Comparison of ENCODE assay signal across 34 mouse cellular contexts in genomic region chr9:40094769-40095168, GRCm38 (mm10). TPM values are rescaled to one million over a fixed set of nuclear protein-coding genes. Genes with fewer than 3 reads are reported as not detected.
DNase-seq lines count a peak whose midpoint lies in the region; ATAC-seq and TF ChIP-seq lines count a peak whose summit lies in the region.
"Had no signal": no experiment of that assay in that cellular context is flagged by ENCODE, and none has a peak within 500 bp of the region (broad histone marks: within the 10 kb centered on the region; RNA-seq: fewer than 3 reads in every experiment).

No protein-coding gene starts in this region.

- in situ Hi-C loops in Patski (cut with MboI; ENCODE audit: low pct_unique_long_range_greater_than_20kb): no loop called here

- DNase-seq in cerebellum, postnatal 10 days: peak; percentile 5 to 6
- no peak for DNase-seq in cerebellum, adult 18-20 months
- peak; percentile 42 for DNase-seq in Patski (ENCODE audit: low read depth, low spot score)
- DNase-seq in mesoderm, embryonic 11.5 days (ENCODE audit: low read depth, low spot score): peak; percentile 23
- no peak for DNase-seq in spleen, postnatal 10 days (ENCODE audit: low spot score in 2 of 2)
- no peak for DNase-seq in layer of hippocampus, adult 18-20 months (ENCODE audit: low spot score in 2 of 2)
- no peak for DNase-seq in left cerebral cortex, postnatal 10 days (ENCODE audit: extremely low spot score in 1 of 2, low spot score in 2 of 2)
- DNase-seq: adrenal gland, postnatal 10 days; cerebellum, adult 11 months; cerebellum, adult 8-10 months; cerebellum, postnatal 14 days; forebrain, postnatal 0 days; gastrocnemius, adult 2 months; gastrocnemius, postnatal 14 days; heart, adult 11 months had no signal

- no peaks in the 10 kb centered on the region for H3K27me3 ChIP-seq in Patski
- H3K27me3 ChIP-seq: hindbrain, embryonic 13.5 days; intestine, embryonic 15.5 days had no signal

- ATAC-seq in Patski: peak; percentile 96
- ATAC-seq: forebrain, embryonic 14.5 days; forebrain, postnatal 0 days; hindbrain, embryonic 16.5 days; intestine, embryonic 15.5 days had no signal

- CTCF ChIA-PET in Patski (lab: Charles Lee): no interaction called here

- POLR2A ChIA-PET in Patski (lab: Charles Lee): no interaction called here

- TF ChIP-seq CTCF in Patski (IDR thresholded peaks at IDR 0.05): no peak

- intact Hi-C loops in left cerebral cortex, postnatal 10 days (cut with DNase I): no loop called here

RNA-seq across cellular contexts. Expression of gene Olfr983, which starts 1.4 kb away (rescaled TPM):
- not detected for polyA plus RNA-seq in Patski (2021)
- not detected for total RNA-seq in layer of hippocampus, adult 18-20 months (2021)
- not detected for total RNA-seq in left cerebral cortex, postnatal 10 days (2021)
- total RNA-seq: adrenal gland, adult 18-20 months; adrenal gland, postnatal 10 days; adrenal gland, postnatal 36 days; forebrain, postnatal 0 days; gastrocnemius, adult 2 months; gastrocnemius, postnatal 14 days; gastrocnemius, postnatal 4 days; heart, adult 8-10 months; heart, postnatal 25 days; hematopoietic stem cell, adult 5-6 weeks had no signal
- polyA plus RNA-seq: C2C12; embryonic facial prominence, embryonic 11.5 days; forebrain, embryonic 11.5 days; forebrain, embryonic 14.5 days; forebrain, postnatal 0 days; frontal cortex, adult 2 months; heart, embryonic 11.5 days; heart, embryonic 14.5 days; heart, postnatal 0 days; hindbrain, embryonic 13.5 days; hindbrain, embryonic 16.5 days; intestine, embryonic 15.5 days had no signal

RNA-seq across cellular contexts. Expression of gene Olfr984, which starts 19.2 kb away (rescaled TPM):
- not detected for polyA plus RNA-seq in Patski (2021)
- not detected for total RNA-seq in layer of hippocampus, adult 18-20 months (2021)
- not detected for total RNA-seq in left cerebral cortex, postnatal 10 days (2021)
- total RNA-seq: adrenal gland, adult 18-20 months; adrenal gland, postnatal 10 days; adrenal gland, postnatal 36 days; forebrain, postnatal 0 days; gastrocnemius, adult 2 months; gastrocnemius, postnatal 14 days; gastrocnemius, postnatal 4 days; heart, adult 8-10 months; heart, postnatal 25 days; hematopoietic stem cell, adult 5-6 weeks had no signal
- polyA plus RNA-seq: C2C12; embryonic facial prominence, embryonic 11.5 days; embryonic facial prominence, embryonic 14.5 days; forebrain, embryonic 11.5 days; forebrain, embryonic 14.5 days; forebrain, postnatal 0 days; frontal cortex, adult 2 months; heart, embryonic 11.5 days; heart, embryonic 14.5 days; heart, postnatal 0 days; hindbrain, embryonic 13.5 days; hindbrain, embryonic 16.5 days; intestine, embryonic 15.5 days had no signal

RNA-seq across cellular contexts. Expression of gene Olfr982, which starts 21.1 kb away (rescaled TPM):
- polyA plus RNA-seq in Patski (2021): not detected
- not detected for total RNA-seq in layer of hippocampus, adult 18-20 months (2021)
- not detected for total RNA-seq in left cerebral cortex, postnatal 10 days (2021)
- total RNA-seq: adrenal gland, adult 18-20 months; adrenal gland, postnatal 10 days; adrenal gland, postnatal 36 days; ES-E14; forebrain, postnatal 0 days; gastrocnemius, adult 2 months; gastrocnemius, postnatal 14 days; gastrocnemius, postnatal 4 days; heart, adult 8-10 months; heart, postnatal 25 days; hematopoietic stem cell, adult 5-6 weeks had no signal
- polyA plus RNA-seq: C2C12; embryonic facial prominence, embryonic 11.5 days; embryonic facial prominence, embryonic 14.5 days; forebrain, embryonic 11.5 days; forebrain, embryonic 14.5 days; forebrain, postnatal 0 days; frontal cortex, adult 2 months; heart, embryonic 11.5 days; heart, embryonic 14.5 days; heart, postnatal 0 days; hindbrain, embryonic 13.5 days; hindbrain, embryonic 16.5 days; intestine, embryonic 15.5 days had no signal

RNA-seq across cellular contexts. Expression of gene Olfr985, which starts 35.2 kb away (rescaled TPM):
- not detected for polyA plus RNA-seq in Patski (2021)
- not detected for total RNA-seq in layer of hippocampus, adult 18-20 months (2021)
- not detected for total RNA-seq in left cerebral cortex, postnatal 10 days (2021)
- total RNA-seq: adrenal gland, adult 18-20 months; adrenal gland, postnatal 10 days; adrenal gland, postnatal 36 days; forebrain, postnatal 0 days; gastrocnemius, adult 2 months; gastrocnemius, postnatal 14 days; heart, adult 8-10 months; heart, postnatal 25 days; hematopoietic stem cell, adult 5-6 weeks had no signal
- polyA plus RNA-seq: C2C12; embryonic facial prominence, embryonic 11.5 days; embryonic facial prominence, embryonic 14.5 days; forebrain, embryonic 11.5 days; forebrain, embryonic 14.5 days; forebrain, postnatal 0 days; heart, embryonic 11.5 days; heart, embryonic 14.5 days; heart, postnatal 0 days; hindbrain, embryonic 13.5 days; hindbrain, embryonic 16.5 days; intestine, embryonic 15.5 days had no signal

RNA-seq across cellular contexts. Expression of gene Tmem225, which starts 53.2 kb away (rescaled TPM):
- polyA plus RNA-seq in Patski (2021): not detected
- total RNA-seq in layer of hippocampus, adult 18-20 months (2021): not detected
- total RNA-seq in left cerebral cortex, postnatal 10 days (2021): not detected
- total RNA-seq: adrenal gland, adult 18-20 months; adrenal gland, postnatal 10 days; adrenal gland, postnatal 36 days; ES-E14; forebrain, postnatal 0 days; gastrocnemius, adult 2 months; gastrocnemius, postnatal 14 days; gastrocnemius, postnatal 4 days; heart, adult 8-10 months; heart, postnatal 25 days; hematopoietic stem cell, adult 5-6 weeks had no signal
- polyA plus RNA-seq: C2C12; embryonic facial prominence, embryonic 11.5 days; embryonic facial prominence, embryonic 14.5 days; forebrain, embryonic 11.5 days; forebrain, embryonic 14.5 days; forebrain, postnatal 0 days; frontal cortex, adult 2 months; heart, embryonic 11.5 days; heart, embryonic 14.5 days; heart, postnatal 0 days; hindbrain, embryonic 13.5 days; hindbrain, embryonic 16.5 days; intestine, embryonic 15.5 days had no signal

Comparison
In these comparisons a context has a peak if more than half of its experiments do, and no peak if none do; other contexts are left out.
1. DNase-seq: peak in cerebellum, postnatal 10 days (2 of 2), Patski (single experiment) and mesoderm, embryonic 11.5 days (single experiment); none in cerebellum, adult 18-20 months (0 of 2), spleen, postnatal 10 days (0 of 2), layer of hippocampus, adult 18-20 months (0 of 2) and left cerebral cortex, postnatal 10 days (0 of 2).